Comparison of ENCODE assay signal across 14 mouse cellular contexts in the genomic region with DNA sequence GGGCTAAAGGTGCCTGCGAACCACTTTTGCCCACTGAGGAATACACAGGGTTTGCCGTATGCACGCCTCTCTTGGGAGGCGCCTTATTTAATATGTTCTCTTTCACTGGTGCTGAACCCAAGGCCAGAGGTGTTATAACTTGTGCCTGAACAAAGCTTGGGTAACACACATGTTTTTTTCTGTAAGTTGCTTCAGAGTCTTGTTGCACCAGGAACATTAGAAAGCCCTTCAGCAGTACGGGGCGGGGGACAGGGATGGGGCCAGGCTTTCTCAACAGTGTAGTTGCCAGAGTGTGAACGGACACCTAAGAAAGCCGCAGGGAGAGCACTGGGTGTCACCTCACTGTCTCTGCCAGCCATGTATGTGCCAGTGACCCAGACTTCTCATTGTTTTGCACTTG.
"Had no signal": no experiment of that assay in that cellular context is flagged by ENCODE, and none has a peak within 500 bp of the region (broad histone marks: within the 10 kb centered on the region; RNA-seq: fewer than 3 reads in every experiment).

No protein-coding gene starts in this region.

- H3K4me3 ChIP-seq: layer of hippocampus, adult 2 months; midbrain, embryonic 13.5 days had no signal

- DNase-seq: kidney, adult 11 months; kidney, adult 9 months; kidney, postnatal 4 days; left cerebral cortex, postnatal 4 days; liver; lung, postnatal 10 days; right cerebral cortex, postnatal 14 days; thymus, adult 2 months; thymus, postnatal 25 days had no signal

- H3K27ac ChIP-seq: hindbrain, postnatal 0 days; kidney, postnatal 0 days; layer of hippocampus, adult 2 months; liver, embryonic 14.5 days; midbrain, embryonic 13.5 days had no signal

- H3K9me3 ChIP-seq: midbrain, embryonic 13.5 days had no signal

- ATAC-seq: hindbrain, postnatal 0 days; midbrain, embryonic 13.5 days had no signal

- H3K36me3 ChIP-seq: midbrain, embryonic 13.5 days had no signal

- H3K4me2 ChIP-seq: midbrain, embryonic 13.5 days had no signal

- H3K9ac ChIP-seq: liver, embryonic 14.5 days; midbrain, embryonic 13.5 days had no signal
